Mouse (Mus musculus): Measurements from ENCODE around the gene Fuz.

DNA sequence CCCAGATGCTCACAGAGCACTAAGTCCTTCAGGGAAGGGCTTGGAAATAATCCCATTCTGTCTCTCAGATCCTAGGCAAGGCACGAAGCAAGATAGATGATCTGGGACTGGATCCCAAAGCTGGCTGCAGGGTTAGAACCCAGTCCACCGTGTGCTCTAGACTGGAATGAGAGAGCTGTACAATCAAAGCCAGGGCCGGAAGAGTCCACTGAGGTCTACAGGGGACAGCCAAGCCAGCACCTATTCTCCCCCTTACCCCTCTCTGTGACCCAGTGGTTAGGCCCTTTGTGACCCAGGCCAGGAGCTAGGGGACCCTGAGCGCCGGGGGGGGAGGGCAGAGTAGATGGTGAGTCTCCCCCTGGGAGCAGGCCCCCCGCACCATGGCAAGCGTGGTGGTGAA is 47.0 kb downstream of the Fuz start, which contains the start of gene Tsks:
- TF ChIP-seq GATA1 (IDR thresholded peaks at IDR 0.05; ENCODE audit: low read length) (no peak), TAL1 (IDR thresholded peaks at IDR 0.05; ENCODE audit: low read length) (no peak)
